Mouse (Mus musculus) adrenal gland, adult 2 months (tissue): Measurements from ENCODE around the gene Dicer1. TPM values are rescaled to one million over a fixed set of nuclear protein-coding genes. Genes with fewer than 3 reads are reported as not detected.

ENCODE experiments used
- DNase-seq: peaks from one replicate; pipeline ENCODE4 v3.0.0; 2021
- polyA plus RNA-seq: library from polyadenylated mRNA; depleted of rRNA; stranded (reverse); fragments of >200 nt; gene quantifications from 2 replicates; pipeline ENCODE4 v1.2.3, GENCODE M21; 2012; rRNA removed
- total RNA-seq, 2 experiments: library from RNA; stranded (reverse); gene quantifications; 2 replicates each; pipeline ENCODE4 v1.2.3; 2021

Dicer1 gene
- total and polyA plus RNA-seq, 3 experiments: 4.3 to 53.0 (median 33.6) TPM

GRCm38 (mm10) chr12:104677371-104677924 is 74.3 kb downstream of the Dicer1 start:
- no peak for DNase-seq

- DNase-seq: no peak
Measured at GRCm38 (mm10) chr12:104676535-104677370, 75.0 kb downstream of the Dicer1 start.

GRCm38 (mm10) chr12:104672976-104673375 is 78.8 kb downstream of the Dicer1 start:
- no peak for DNase-seq

- no peak for DNase-seq
Measured at GRCm38 (mm10) chr12:104672406-104672805, 79.3 kb downstream of the Dicer1 start.

DNA sequence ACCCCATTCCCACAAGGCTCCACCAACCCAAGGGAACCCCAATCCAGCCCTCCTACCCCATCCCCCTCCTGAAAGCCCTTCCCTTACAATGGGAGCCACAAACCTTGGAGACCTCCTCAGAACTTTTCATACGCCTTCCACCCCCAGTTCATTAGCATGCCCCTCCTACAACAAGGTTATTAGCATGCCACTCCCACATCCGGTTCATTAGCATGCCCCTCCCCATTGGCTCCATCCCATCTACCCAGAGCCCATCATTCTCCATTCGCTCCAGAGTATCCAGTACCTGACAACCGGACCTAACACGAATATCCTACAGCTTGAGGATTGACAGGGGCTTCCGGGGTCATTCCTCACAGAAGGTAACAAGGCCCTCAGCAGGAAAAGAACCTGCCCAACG is 83.9 kb downstream of the Dicer1 start:
- DNase-seq: no peak

GRCm38 (mm10) chr12:104665951-104666350 is 85.8 kb downstream of the Dicer1 start:
- DNase-seq: no peak

- no peak for DNase-seq
Measured at GRCm38 (mm10) chr12:104665521-104665920, 86.2 kb downstream of the Dicer1 start.

DNA sequence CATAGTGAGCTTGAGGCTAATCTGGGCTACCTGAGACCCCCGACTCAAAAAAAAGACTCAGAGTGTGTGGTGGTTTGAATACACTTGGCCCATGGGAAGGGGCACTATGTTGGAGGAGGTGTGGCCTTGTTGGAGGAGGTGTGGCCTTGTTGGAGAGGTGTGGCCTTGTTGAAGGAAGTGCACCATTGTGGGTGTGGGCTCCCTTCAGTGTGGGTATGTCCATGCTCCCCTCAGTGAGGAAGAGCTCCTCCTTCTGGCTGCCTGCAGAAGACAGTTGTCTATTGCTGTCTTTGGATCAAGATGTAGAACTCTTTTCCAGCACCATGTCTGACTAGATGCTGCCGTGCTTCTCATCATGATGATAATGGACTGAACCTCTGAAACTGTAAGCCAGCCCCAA is 95.6 kb downstream of the Dicer1 start:
- no peak for DNase-seq

- DNase-seq: no peak
Measured at GRCm38 (mm10) chr12:104655006-104655405, 96.7 kb downstream of the Dicer1 start.

DNA sequence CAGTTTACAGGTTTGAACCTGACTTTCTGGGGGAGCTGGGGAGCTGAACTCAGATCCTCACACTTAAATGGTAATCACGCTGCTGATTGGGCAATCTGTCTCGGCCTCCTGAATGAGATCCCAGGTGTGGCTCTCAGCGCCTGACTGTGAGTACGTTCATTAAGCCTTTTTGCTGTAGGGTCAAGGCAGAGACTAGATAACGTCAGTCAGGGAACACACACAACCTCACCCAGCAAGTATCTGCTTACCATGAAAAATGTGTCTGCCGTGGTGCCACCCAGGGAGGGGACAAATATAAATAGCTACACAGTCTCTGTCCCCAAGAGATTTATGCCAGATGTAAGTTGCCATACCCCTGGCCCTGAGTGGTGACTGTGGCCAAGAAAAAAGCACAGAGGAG is 99.7 kb downstream of the Dicer1 start:
- DNase-seq: no peak

- no peak for DNase-seq
Measured at GRCm38 (mm10) chr12:104651269-104651668, 100.5 kb downstream of the Dicer1 start.

DNA sequence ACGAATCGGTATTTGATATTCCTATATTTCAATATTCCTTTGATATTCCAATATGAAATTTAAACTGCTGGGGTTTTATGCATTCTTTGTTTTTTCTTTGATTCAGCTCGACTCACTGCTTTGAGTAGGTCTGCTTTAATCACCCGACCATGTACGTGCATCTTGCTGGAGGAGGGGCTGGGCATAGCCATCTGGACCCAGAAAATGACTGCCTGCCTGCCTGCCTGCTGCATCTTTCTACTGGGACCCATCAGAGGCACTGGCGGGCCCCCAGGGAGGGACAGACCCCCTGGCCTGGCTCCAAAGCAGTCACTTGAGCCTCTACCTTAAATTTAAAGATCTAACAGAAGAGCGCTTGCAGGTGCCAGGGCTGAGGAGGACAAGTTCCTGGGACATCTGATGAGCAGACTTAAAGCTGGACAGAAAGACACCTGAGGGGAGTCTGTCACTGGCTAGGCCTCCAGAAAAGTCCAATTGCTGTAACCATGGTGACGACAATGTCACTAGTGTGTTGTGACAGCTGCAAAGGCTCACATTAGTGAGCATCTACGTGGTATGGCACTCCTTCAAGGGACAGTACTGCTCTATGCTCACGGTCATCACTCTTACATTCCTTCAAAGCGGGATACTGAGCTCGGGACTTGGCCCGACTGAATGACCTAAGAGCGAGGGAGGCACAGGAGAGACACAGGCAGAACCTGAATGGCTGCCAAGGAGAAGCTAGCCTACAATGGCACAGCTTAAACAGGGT is 101.1 kb downstream of the Dicer1 start:
- no peak for DNase-seq

DNA sequence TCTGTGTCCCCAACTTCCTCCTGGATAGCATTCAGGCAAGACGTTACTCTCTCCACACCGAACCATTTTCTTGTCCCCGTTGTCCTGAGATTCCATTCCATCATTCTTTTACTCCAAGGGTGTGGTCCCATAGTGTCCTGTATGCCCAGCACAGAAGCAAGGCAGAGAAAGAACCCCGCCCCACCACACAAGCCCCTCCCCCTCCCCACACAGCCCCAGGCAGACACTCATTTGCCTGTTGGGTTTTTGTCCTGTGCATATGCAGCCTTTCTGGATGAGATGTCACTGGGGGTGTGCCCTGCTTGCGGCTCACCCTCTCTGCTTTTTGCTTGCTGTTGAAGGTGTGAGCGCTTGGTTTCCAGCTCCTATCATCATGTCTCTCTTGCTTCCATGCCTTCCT is 103.4 kb downstream of the Dicer1 start:
- DNase-seq: no peak

DNA sequence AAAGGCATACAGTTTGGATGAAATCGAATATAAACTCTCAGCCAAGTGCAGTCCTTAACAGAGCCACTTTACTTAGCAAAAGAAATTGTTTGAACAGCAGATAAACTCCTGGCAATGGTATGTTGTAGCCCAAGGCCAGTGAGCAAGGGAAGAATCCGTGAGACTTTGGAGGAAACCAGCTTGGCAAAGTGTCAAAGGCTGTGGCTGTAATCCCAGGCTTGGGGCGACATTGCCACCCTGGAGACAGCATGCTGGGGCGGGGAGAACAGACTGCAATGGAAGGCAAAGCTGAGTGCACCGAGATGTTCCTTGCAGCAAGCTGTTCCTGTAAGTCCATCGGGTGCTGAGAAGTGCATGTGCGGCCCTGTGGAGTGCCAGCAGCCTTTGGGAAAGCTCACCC is 109.4 kb downstream of the Dicer1 start:
- peak; percentile 66 for DNase-seq

GRCm38 (mm10) chr12:104640934-104641333 is 110.8 kb downstream of the Dicer1 start:
- no peak for DNase-seq

GRCm38 (mm10) chr12:104638156-104638555 is 113.6 kb downstream of the Dicer1 start:
- DNase-seq: no peak

Other genes starting within 250 kb of the Dicer1 start
- gene Clmn, start 113.1 kb upstream of the Dicer1 start, total RNA-seq: 10 to 100 TPM in 1 of 2 experiments, 1 to 10 TPM in 1; 9.3 to 13.1 TPM
- gene Clmn, start 113.1 kb upstream of the Dicer1 start, polyA plus RNA-seq: 1.4 and 1.5 TPM in 2 replicates